Mouse (Mus musculus) thymus, postnatal 0 days (tissue): ENCODE measurements around the gene Dido1. TPM values are rescaled to one million over a fixed set of nuclear protein-coding genes. Genes with fewer than 3 reads are reported as not detected.
A peak's percentile ranks its signal among the peaks of the same experiment; 100 is the strongest.

ENCODE experiments used
- DNase-seq: peaks from one replicate; pipeline ENCODE4 v3.0.0-alpha.2; 2015; ENCODE audit warnings: low spot score
- polyA plus RNA-seq: library from polyadenylated mRNA; unstranded; fragments of >200 nt; fragmentation: Nextera tagmentation; extraction: Ambion mirVana; gene quantifications from 2 replicates; pipeline ENCODE4 v1.2.1, GENCODE M21; 2015

Dido1 gene
- polyA plus RNA-seq, 1 experiment from 2014 or later: 32.2 TPM

DNA sequence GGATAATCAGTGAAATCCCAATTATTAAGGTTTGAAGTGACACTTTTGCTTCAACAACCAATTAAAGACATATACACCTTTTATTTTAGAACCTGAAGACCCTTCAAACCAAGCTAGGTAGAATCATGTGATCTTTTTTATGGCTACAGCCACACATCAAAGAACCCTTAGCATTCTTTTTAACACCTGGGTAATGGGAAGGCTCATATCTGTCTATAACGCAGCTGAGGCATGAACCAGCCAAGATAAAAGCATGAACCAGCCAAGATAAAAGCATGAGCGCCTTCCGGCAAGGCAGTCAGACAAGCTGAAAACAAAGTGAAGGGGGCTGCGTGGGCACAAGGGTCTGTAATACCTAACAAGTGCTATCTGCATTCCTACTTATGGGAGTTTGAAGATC, 25.8 kb downstream of the Dido1 start:
- no peak for DNase-seq

GRCm38 (mm10) chr2:180683524-180683923, 26.3 kb downstream of the Dido1 start:
- DNase-seq: no peak

DNA sequence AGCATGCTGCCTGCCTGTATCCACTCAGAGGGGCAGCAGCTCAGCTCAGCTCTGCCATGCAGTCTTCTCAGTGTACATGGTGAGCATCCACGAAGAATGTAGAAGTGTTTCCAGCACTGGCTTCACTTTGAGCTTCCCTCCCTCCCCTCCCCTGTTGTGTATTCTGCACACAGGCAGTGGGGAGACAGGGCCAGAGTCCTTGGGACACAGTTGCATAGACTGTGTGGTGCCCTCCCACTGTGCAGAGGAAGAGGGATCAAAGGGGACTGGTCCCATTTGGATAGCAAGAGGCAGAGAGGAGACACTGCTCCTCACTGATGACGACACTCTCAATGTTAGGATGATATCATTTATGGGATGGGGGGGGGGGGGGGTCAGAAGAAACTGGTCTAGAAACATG, 28.6 kb downstream of the Dido1 start:
- DNase-seq: no peak

- DNase-seq: peak; percentile 83
Measured at GRCm38 (mm10) chr2:180678609-180679140, 31.1 kb downstream of the Dido1 start.

GRCm38 (mm10) chr2:180676706-180677105, 33.1 kb downstream of the Dido1 start:
- no peak for DNase-seq

DNA sequence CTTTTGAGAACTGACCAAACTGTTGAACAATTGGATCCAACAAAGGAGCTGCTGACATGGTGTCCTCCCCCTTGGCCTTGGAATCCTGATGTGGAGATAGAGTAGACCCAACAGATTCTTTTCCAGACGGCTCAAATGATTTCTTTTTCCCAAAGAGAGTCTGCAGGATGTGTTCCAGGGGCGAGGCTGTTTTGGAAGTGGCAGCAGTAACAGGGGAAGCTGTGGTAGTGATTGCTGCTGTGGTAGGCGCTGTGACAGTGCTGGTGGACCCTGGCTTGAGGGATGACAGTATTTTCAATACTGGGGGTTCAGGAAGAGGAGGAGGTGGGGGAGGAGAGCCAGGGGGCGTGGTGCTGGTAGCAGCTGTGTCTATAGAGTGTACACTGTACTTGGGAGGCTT, 47.8 kb downstream of the Dido1 start:
- no peak for DNase-seq

DNA sequence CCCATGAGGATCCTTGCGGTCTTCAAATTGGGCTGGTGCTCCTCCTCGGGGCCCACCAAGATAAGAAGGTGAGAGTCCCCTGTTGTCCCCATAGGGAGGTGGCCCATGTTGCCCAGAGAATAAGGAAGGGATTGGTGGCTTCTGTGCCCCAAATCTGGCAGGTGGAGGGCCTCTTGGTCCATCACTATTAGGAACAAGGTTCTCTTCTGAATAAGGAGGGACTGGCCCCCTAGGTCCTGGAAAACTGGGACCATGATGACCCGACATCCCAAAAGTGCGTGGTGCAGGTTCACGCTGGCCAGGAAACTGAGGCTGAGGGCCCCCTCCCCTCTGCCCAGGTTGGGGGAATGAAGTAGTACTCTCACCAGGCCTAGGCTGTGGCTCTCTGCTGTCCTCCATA, 49.3 kb downstream of the Dido1 start:
- DNase-seq: no peak

- no peak for DNase-seq
Measured at GRCm38 (mm10) chr2:180659353-180660150, 50.2 kb downstream of the Dido1 start.

- DNase-seq: no peak
Measured at GRCm38 (mm10) chr2:180658381-180658780, 51.4 kb downstream of the Dido1 start.

DNA sequence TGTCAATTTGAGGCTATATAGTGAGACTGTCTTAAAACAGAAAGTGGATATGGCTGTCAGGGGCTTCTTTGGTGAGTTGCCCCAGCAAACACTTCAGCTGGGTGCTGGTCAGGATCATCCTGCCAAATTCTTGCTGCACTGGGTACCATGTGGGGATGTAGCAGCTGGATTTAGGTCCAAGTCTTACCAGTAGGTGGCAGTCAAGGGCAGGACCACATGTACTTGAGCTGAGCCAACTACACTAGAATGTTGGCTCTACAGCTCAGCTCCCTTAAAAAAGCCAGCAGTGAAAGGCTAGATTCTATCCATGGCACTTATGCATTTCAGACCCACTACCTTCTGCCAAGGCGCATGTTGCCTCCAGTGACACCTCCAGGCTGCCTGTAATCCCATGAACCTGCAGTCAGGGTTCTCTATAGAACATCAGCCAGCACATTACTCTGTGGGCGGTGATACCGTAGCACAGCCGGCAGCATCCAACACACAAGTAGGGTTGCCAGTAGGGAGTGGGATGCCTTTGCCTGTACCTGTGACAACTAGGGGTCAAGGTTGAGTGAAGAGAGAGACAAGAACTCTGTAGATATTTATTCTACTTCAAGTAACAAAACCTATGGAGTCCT, 52.3 kb downstream of the Dido1 start:
- DNase-seq: peak; percentile 70

- no peak for DNase-seq
Measured at GRCm38 (mm10) chr2:180655150-180655549, 54.6 kb downstream of the Dido1 start.

- DNase-seq: no peak
Measured at GRCm38 (mm10) chr2:180654666-180655065, 55.1 kb downstream of the Dido1 start.

GRCm38 (mm10) chr2:180646841-180647240, 63.0 kb downstream of the Dido1 start:
- DNase-seq: no peak

DNA sequence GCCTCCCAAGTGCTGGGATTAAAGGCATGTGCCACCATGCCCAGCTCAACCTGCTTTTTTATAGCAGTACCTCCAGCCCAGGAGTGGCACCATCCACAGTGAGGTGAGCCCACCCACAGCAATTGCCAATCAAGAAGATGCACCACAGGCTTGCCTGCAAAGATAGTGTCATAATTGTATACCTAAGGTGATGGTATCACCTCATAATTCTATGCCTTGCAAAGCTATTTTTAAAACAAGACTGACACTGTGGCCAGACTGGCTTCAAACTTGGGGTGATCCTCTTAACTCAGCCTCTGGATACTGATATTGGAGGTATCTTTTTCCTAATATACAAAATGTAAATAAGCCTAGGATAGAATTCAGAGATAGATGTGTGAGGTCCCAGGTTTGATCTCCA, 66.2 kb downstream of the Dido1 start:
- DNase-seq: no peak

DNA sequence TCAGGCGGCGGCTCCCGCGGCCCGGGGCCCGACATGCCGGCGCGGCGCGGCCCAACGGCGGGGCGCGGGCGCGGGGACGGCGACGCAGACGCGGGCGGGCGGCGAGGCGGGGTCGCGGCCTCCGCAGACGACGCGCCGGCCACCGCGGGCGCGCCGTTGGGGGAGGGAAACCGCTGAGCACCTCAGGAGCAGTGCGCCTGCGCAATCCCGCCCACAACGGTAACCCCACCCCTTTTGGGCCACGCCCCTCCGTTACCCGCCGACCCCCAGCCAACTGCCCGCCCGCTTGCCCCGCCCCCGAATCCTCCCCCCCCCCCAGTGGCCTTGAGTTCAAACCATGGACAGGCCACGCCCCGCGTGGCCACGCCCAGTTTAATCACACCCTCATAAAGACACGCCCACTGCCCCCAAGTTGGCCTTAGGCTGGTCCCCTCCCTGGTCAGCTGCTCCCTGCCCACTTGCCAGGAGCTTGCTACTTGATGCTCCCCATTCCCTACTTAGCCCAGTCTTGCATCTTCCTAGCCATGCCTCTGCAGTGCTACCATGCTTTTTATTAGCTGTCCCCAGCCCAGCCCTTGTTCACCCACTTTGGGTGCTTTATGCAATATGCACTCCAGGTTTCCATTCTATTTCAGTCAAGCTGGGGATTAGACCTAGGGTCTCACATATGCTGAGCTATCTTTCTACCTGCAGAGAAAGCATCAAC, 67.1 kb downstream of the Dido1 start, which contains the start of gene Tcfl5:
TSS of gene Tcfl5 (minus strand) at position 154 of the 706 bp plus-strand sequence.
- no peak for DNase-seq

DNA sequence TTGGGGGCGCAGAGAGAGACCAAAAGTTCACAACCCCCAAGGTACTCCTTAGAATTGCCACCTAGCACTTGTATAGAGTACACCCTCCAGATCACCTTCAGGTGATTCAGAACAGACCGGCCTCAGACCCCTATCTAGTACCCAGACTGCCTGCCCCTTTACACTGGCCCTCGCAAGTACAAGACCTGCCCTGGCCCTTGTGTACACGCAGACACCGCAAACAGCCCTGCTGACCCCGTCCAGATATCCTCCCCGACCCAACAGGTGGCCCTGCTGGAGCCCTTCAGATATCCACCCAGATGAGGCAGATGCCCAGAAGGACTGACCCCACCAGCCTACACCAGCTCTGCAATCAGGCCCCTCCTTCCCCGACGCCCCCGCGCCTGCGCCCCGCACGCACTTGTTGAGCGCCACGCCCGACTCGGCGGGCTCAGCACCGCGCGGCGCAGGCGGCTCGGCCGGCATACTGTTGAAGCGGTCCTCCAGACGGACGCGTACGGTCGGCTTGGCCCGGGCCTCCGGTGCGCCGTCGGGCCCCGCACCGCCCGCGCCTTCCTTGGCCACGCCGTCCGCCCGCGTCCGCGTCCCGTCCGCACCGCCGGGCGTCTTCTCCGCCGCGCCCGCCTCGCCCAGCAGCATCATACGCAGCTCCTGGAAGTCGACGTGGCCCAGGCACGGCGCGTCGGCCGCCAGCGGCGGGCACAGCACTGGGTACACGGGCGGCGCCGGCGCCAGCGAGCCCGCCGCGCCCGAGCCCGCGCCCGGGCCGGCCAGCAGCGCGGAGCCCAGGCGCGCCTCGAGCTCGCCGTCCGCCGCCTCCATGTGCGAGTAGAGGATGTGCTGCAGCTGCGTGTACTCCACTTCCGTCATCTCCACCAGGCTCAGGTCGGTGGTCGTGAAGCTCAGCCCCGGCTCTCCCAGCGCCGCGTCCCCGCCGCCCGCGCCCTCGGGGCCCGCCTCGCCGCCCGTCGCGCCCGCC, 67.9 kb downstream of the Dido1 start:
- no peak for DNase-seq

DNA sequence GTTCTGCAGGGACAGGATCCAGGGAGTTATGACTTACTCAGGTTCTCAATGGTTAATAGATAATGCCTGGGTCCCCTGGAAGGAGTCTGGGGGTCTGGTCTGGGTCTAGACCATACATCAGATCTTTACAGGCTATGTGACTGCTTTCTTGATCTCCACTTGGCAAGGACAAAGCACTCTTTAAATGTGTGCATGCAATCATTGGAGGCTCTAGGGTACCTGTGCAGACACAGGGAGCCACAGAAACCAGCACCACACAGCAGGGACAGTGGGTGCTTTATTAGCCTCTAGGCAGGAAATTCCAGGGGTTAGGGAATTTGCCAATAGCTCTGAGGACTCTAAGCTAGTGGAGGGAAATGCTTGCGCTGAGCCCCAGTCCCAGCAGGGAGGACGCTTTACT, 97.9 kb downstream of the Dido1 start:
- no peak for DNase-seq

- DNase-seq: no peak
Measured at GRCm38 (mm10) chr2:180610283-180610682, 99.5 kb downstream of the Dido1 start.
